Mouse (Mus musculus): Measurements from ENCODE around the gene Trim59. TPM values are rescaled to one million over a fixed set of nuclear protein-coding genes. Genes with fewer than 3 reads are reported as not detected.

Gene Trim59
- polyA plus RNA-seq (2012; rRNA removed; ENCODE audit: low replicate concordance), result 1.5 and 1.9 TPM in 2 replicates

DNA sequence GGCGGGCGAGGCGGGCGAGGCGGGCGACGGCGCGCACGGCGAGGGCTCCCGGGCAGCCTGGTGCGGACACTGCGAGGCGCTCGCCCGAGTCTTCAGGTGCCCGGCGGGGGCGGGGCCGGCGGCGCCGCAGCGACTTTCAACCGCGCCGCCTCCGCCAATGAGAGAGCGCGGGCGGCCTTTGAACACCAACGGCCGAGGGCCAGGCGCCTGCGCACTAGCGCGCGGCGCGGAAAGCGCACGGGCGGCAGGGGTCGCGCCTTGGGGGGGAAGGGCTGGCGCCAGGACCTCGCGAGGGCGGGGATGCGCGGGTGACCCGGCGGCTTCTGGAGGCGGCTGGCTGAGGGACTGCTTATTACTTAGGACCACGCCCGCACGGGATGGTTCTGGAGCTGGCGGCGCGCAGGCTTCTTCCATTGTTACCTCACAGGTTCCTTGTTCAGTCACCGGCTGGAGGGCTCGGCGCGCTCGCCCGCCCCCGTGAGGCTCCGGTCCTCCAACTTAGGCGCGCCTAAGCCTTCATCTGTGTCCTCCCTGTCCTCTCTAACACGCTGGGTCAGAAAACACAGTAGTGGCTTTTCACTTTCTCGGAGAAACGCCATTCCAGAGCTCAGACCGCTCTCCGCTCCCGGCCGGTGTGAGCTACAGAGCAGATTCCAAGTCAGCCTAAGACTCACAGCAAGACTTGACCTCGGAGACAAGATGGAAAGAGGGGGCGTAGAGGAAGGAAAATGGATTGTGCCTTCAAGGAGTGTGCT, at the start of gene Trim59:
Gene Trim59, minus strand, starts transcription at position 111 of the 755 bp plus-strand sequence.

GRCm38 (mm10) chr3:69004437-69005337, 39.9 kb downstream of the Trim59 start, which contains the start of the genes Ift80 and Smc4:
Gene Ift80, minus strand, starts transcription at chr3:69004570.
Gene Smc4, plus strand, starts transcription at chr3:69004738.

Other genes starting within 250 kb of the Trim59 start
- gene 1110032F04Rik, start 175.2 kb downstream of the Trim59 start, polyA plus RNA-seq (2012; rRNA removed; ENCODE audit: low replicate concordance), result 0.78 and 4.5 TPM in 2 replicates
- 2.3 and 3.5 TPM in 2 replicates for gene Ift80, start 40.2 kb downstream of the Trim59 start, polyA plus RNA-seq (2012; rRNA removed; ENCODE audit: low replicate concordance)
- gene Smc4, start 40.0 kb downstream of the Trim59 start, polyA plus RNA-seq (2012; rRNA removed; ENCODE audit: low replicate concordance), result 2.5 and 12.6 TPM in 2 replicates
- 9.8 and 18.7 TPM in 2 replicates for gene Kpna4, start 82.4 kb upstream of the Trim59 start, polyA plus RNA-seq (2012; rRNA removed; ENCODE audit: low replicate concordance)
- not detected in 2 replicates for gene Arl14, start 177.7 kb upstream of the Trim59 start, polyA plus RNA-seq (2012; rRNA removed; ENCODE audit: low replicate concordance)